Mouse (Mus musculus) stomach, embryonic 14.5 days (tissue): ENCODE results near the gene Plcb1. TPM values are rescaled to one million over a fixed set of nuclear protein-coding genes. Genes with fewer than 3 reads are reported as not detected.
"Not testable (repeated sequence)": the region's sequence is repeated elsewhere in the genome, so short reads cannot be mapped to it uniquely, and the experiment has no call there.

Experiments
- ATAC-seq: fragments of 200-750 bp; cut with Nextera tagmentation; 2 replicates; pipeline ENCODE4 v1.8.0; 2017; ENCODE audit warnings: low read depth, moderate TSS enrichment; ENCODE audit not compliant: insufficient number of reproducible peaks, insufficient read depth, low FRiP score
- H3K27ac ChIP-seq: fragments of 300-500 bp; sonication (generic); 2 replicates; pipeline ENCODE4 v1.5.1; 2014; ENCODE audit warnings: mild to moderate bottlenecking, low read length, moderate library complexity, mixed read lengths
- H3K27me3 ChIP-seq: fragments of 300-500 bp; sonication (generic); 2 replicates; pipeline ENCODE4 v1.6.1; 2014; ENCODE audit warnings: low read length, control low read depth, mixed read lengths; ENCODE audit not compliant: control insufficient read depth, insufficient read depth
- H3K36me3 ChIP-seq: fragments of 300-500 bp; sonication (generic); 2 replicates; pipeline ENCODE4 v1.6.1; 2014; ENCODE audit warnings: mild to moderate bottlenecking, control low read depth, low read length, moderate library complexity, mixed read lengths; ENCODE audit not compliant: control insufficient read depth, insufficient read depth
- H3K4me1 ChIP-seq: fragments of 300-500 bp; sonication (generic); 2 replicates; pipeline ENCODE4 v1.6.1; 2014; ENCODE audit warnings: low read length, control low read depth, mixed read lengths; ENCODE audit not compliant: control insufficient read depth, insufficient read depth
- H3K4me2 ChIP-seq: fragments of 300-500 bp; sonication (generic); replicated peaks from 2 replicates; pipeline ENCODE4 v1.6.1; 2014; ENCODE audit warnings: low read depth, low read length, control low read depth
- H3K4me3 ChIP-seq: fragments of 300-500 bp; sonication (generic); 2 replicates; pipeline ENCODE4 v1.5.1; 2014; ENCODE audit warnings: low read depth, low read length, control low read depth
- H3K9ac ChIP-seq: fragments of 300-500 bp; sonication (generic); replicated peaks from 2 replicates; pipeline ENCODE4 v1.6.1; 2014; ENCODE audit warnings: low read depth, mild to moderate bottlenecking, control low read depth, low read length, moderate library complexity, mixed read lengths
- H3K9me3 ChIP-seq: fragments of 300-500 bp; sonication (generic); 2 replicates; pipeline ENCODE4 v1.6.1; 2016; ENCODE audit warnings: low read depth, low read length, control low read depth; ENCODE audit not compliant: control insufficient read depth
- WGBS: fragments of 180-500 bp; shearing (Covaris S2); extraction: QIAGEN DNeasy Blood & Tissue Kit; methylation state at CpG from one replicate; pipeline ENCODE4 v1.1.7; 2014; 5-methylcytosine and 5-hydroxymethylcytosine counted together
- polyA plus RNA-seq: library from polyadenylated mRNA; unstranded; fragments of >200 nt; fragmentation: Nextera tagmentation; extraction: Ambion mirVana; gene quantifications from 2 replicates; pipeline ENCODE4 v1.2.1, GENCODE M21; 2014

Plcb1 gene
- polyA plus RNA-seq, 1 experiment from 2014 or later = 25.3 TPM

GRCm38 (mm10) chr2:135370259-135370835 lies 584.5 kb downstream of the Plcb1 start:
- Histone ChIP-seq H3K4me3 (no peak overlapping the region), H3K9ac (no peak overlapping the region), H3K36me3 (no peaks in the 10 kb centered on the region), H3K4me1 (no peaks in the 10 kb centered on the region), H3K4me2 (no peak overlapping the region), H3K9me3 (no peaks in the 10 kb centered on the region), H3K27ac (peak overlapping the region; percentile 27; the same call in 1 of the 2 replicates), H3K27me3 (no peaks in the 10 kb centered on the region)
- ATAC-seq = no peak; the same call in 1 of the 2 replicates
- WGBS = 35% methylated on average over 10 of the region's 10 CpGs

GRCm38 (mm10) chr2:135380796-135381195 lies 594.9 kb downstream of the Plcb1 start:
- H3K36me3 ChIP-seq, H3K9me3 ChIP-seq, H3K27ac ChIP-seq, ATAC-seq, H3K4me2 ChIP-seq, H3K4me3 ChIP-seq, H3K9ac ChIP-seq, H3K27me3 ChIP-seq, H3K4me1 ChIP-seq: not testable (repeated sequence)
- 40% methylated on average over 7 of the region's 7 CpGs for WGBS

- H3K4me1 ChIP-seq = no peaks in the 10 kb centered on the region
- H3K9ac ChIP-seq = no peak overlapping the region
- H3K9me3 ChIP-seq = no peaks in the 10 kb centered on the region
- no peaks in the 10 kb centered on the region for H3K27me3 ChIP-seq
- H3K27ac ChIP-seq = no peak overlapping the region
- no peak for ATAC-seq
- WGBS = 84% methylated on average over 1 of the region's 1 CpGs
- H3K36me3 ChIP-seq = no peaks in the 10 kb centered on the region
- no peak overlapping the region for H3K4me3 ChIP-seq
- no peak overlapping the region for H3K4me2 ChIP-seq
These were observed 595.5 kb downstream of the Plcb1 start for GRCm38 (mm10) chr2:135381396-135381795.

- Histone ChIP-seq H3K9me3 (no peaks in the 10 kb centered on the region), H3K27ac (no peak overlapping the region), H3K27me3 (no peaks in the 10 kb centered on the region), H3K9ac (no peak overlapping the region), H3K4me2 (no peak overlapping the region), H3K4me1 (no peaks in the 10 kb centered on the region), H3K4me3 (no peak overlapping the region), H3K36me3 (no peaks in the 10 kb centered on the region)
- ATAC-seq = no peak
- 68% methylated on average over 9 of the region's 9 CpGs for WGBS
These were observed 602.1 kb downstream of the Plcb1 start for GRCm38 (mm10) chr2:135387990-135388389.

- no peaks in the 10 kb centered on the region for H3K4me1 ChIP-seq
- no peaks in the 10 kb centered on the region for H3K27me3 ChIP-seq
- WGBS = 64% methylated on average over 3 of the region's 3 CpGs
- no peak overlapping the region for H3K4me3 ChIP-seq
- ATAC-seq = no peak
- H3K9ac ChIP-seq = no peak overlapping the region
- H3K36me3 ChIP-seq = no peaks in the 10 kb centered on the region
- no peak overlapping the region for H3K4me2 ChIP-seq
- H3K9me3 ChIP-seq = no peaks in the 10 kb centered on the region
- no peak overlapping the region for H3K27ac ChIP-seq
These were observed 608.8 kb downstream of the Plcb1 start for GRCm38 (mm10) chr2:135394698-135395097.

GRCm38 (mm10) chr2:135396375-135396774 lies 610.5 kb downstream of the Plcb1 start:
- Histone ChIP-seq H3K27ac (no peak overlapping the region), H3K36me3 (no peaks in the 10 kb centered on the region), H3K27me3 (no peaks in the 10 kb centered on the region), H3K9me3 (no peaks in the 10 kb centered on the region), H3K9ac (no peak overlapping the region), H3K4me1 (no peaks in the 10 kb centered on the region), H3K4me2 (no peak overlapping the region), H3K4me3 (no peak overlapping the region)
- no peak for ATAC-seq
- 54% methylated on average over 3 of the region's 3 CpGs for WGBS

- WGBS = 74% methylated on average over 2 of the region's 2 CpGs
- Histone ChIP-seq H3K27me3 (no peaks in the 10 kb centered on the region), H3K4me3 (no peak overlapping the region), H3K9ac (no peak overlapping the region), H3K36me3 (no peaks in the 10 kb centered on the region), H3K27ac (no peak overlapping the region), H3K4me1 (no peaks in the 10 kb centered on the region), H3K9me3 (no peaks in the 10 kb centered on the region), H3K4me2 (no peak overlapping the region)
- no peak for ATAC-seq
These were observed 612.1 kb downstream of the Plcb1 start for GRCm38 (mm10) chr2:135397970-135398369.

- H3K9me3 ChIP-seq = no peaks in the 10 kb centered on the region
- H3K27ac ChIP-seq = no peak overlapping the region
- H3K36me3 ChIP-seq = no peaks in the 10 kb centered on the region
- ATAC-seq = no peak
- no peak overlapping the region for H3K4me2 ChIP-seq
- no peak overlapping the region for H3K9ac ChIP-seq
- no peaks in the 10 kb centered on the region for H3K4me1 ChIP-seq
- 84% methylated on average over 6 of the region's 6 CpGs for WGBS
- H3K27me3 ChIP-seq = no peaks in the 10 kb centered on the region
- H3K4me3 ChIP-seq = no peak overlapping the region
These were observed 613.9 kb downstream of the Plcb1 start for GRCm38 (mm10) chr2:135399760-135400159.

GRCm38 (mm10) chr2:135402916-135403315 lies 617.0 kb downstream of the Plcb1 start:
- 35% methylated on average over 1 of the region's 1 CpGs for WGBS
- Histone ChIP-seq H3K4me1 (no peaks in the 10 kb centered on the region), H3K9ac (no peak overlapping the region), H3K9me3 (no peaks in the 10 kb centered on the region), H3K4me2 (no peak overlapping the region), H3K36me3 (no peaks in the 10 kb centered on the region), H3K4me3 (no peak overlapping the region), H3K27ac (no peak overlapping the region), H3K27me3 (no peaks in the 10 kb centered on the region)
- ATAC-seq = no peak
